Mouse (Mus musculus): ENCODE data around the gene Vmn2r24.
"Not testable (repeated sequence)": the region's sequence is repeated elsewhere in the genome, so short reads cannot be mapped to it uniquely, and the experiment has no call there.

Vmn2r24 gene

DNA sequence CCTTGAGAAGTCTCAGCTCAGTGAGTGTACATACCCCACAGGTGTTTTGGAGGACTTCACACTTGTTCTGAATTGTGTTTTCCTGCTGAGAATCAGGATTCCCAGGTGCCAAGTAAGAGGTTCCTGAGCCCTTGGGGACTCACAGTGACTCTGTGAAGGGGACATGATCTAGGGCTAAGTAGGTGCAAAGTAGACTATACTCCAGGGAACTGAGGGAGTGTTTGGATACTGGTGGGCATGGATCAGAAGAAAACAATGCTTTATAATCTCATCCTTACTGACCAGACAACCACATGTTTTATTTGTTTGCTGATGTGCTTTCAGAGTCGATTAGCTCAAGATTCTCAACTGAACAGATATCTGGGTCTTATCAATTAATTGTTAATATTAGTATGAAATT lies at the start of gene Vmn2r24:
Vmn2r24 (plus strand) TSS at position 301 of the 400 bp plus-strand sequence.
- in situ Hi-C loops (cut with MboI, MseI), result no loop called here

DNA sequence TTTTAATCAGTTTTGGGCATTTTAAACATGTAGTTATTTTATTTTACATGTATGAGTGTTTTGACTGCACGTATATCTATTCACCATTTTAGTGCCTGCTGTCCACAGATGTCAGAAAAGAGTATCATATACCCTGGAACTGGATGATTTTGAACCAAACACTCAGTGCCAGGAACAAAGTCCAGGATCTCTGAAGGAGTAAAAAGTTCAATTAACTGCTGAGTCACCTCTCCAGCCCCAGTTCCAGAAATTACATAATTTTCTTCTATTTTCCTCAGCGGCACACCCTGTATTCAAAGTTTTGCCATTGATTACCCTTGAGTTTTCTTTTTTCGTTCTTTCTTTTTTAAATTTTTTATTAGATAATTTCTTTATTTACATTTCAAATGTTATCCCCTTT lies 8.6 kb upstream of the Vmn2r24 start:
- in situ Hi-C loops (cut with MboI, MseI), result no loop called here

DNA sequence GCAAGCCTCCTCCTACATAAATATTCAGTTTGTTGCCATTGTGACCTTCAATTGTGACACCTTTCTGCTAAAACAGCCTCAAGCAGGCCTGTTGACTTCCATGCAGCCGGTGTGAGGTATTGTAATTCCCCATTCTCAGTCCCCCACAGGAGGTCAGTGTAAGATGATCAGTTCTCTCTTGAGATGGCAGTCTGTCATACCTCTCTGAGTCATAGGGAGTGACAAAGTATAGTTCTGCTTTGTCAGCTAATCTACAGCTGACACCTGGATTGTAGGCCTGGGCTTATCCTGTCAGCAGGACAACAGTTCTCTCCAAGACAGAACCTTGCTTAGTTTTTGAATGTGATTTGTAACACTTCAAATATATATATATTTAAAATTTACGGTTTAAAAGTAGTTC lies 6.2 kb downstream of the Vmn2r24 start:
- in situ Hi-C loops (cut with MboI, MseI), result no loop called here

DNA sequence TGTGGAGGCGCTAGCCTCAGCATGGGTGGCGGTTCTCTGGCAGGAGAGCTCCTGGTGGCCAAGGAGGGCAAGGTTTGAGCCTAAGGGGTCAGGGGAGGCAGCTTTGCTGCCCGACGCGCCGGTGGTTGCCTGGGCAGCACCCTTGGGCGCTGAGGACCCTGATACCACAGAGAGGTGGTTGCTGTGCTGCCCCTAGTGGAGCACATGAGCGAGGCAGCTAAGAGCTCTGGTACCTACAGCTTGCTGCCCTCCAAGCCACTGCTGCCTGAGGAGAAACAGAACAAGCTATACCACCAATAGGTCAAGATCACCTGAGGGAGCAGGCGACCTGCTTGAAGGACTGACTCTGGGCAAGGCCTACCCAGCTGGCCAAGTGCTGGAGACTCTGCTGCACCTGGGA lies 15.1 kb downstream of the Vmn2r24 start:
- in situ Hi-C loops (cut with MboI, MseI), result no loop called here

DNA sequence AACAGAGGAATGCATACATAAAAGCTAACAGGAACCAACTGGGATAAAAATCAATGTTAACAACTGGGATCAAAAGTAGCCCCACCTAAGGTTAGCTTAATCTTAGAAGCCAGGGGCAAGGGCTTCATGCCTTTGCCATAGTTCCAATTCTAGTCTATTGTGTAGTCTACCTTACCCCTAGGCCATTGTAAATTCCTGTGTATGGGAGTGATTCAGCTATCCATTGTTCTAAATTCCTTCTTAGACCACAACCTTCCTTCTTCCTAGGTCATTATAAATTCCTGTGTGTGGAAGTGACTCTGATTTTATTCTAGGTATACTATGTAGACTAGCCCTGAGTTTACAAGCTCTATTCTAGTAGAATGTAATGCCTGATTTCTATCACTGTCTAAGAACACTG lies 31.6 kb downstream of the Vmn2r24 start:
- in situ Hi-C loops (cut with MboI, MseI), result not testable (repeated sequence)

DNA sequence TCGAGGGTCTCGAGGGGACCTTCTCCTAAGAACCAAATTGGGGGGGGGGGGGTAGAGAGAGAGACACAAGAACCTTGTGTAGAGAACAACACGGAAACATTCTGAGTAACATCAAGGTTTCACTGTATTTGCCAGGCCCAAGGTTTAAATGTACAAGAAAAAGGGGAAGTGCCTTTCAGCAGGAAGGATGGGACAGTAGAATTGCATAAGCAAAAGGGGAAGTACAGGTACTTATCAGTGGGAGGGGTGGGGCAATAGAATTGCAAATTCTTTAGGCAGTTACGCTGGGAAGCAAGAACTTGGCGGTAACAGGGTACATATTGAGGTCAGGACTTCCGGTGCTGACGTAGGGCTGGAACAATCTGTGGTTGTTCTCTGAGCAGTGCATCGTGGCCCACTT lies 41.3 kb downstream of the Vmn2r24 start:
- in situ Hi-C loops (cut with MboI, MseI), result no loop called here

DNA sequence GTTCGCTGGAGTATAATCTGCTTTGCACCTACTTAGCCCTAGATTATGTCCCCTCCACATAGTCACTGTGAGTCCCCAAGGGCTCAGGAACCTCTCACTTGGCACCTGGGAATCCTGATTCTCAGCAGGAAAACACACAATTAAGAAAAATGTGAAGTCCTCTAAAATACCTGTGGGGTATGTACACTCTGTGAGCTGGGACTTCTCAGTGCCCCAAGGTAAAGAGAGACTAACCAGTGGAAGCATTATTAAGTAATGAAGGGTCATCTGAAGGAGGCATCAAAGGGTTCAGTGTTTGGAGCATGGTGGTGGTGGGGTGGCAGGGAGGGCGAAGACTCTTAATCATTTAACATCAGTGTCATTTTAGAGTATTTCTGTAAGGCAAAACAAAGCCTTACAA lies 74.7 kb downstream of the Vmn2r24 start, which contains the start of gene Vmn2r25:
Vmn2r25 (minus strand) TSS at position 101 of the 400 bp plus-strand sequence.
- in situ Hi-C loops (cut with MboI, MseI), result not testable (repeated sequence)

All from T-helper 1 cell (primary cell).